Mouse (Mus musculus) testis, adult 2 months (tissue): Measurements from ENCODE around the gene Suclg2.

Experiments used
- CTCF ChIP-seq: fragments of 200-500 bp; IDR thresholded peaks from 2 replicates; pipeline ENCODE4 v1.5.1; 2012; ENCODE audit warnings: low read depth, mild to moderate bottlenecking, inconsistent platforms, low read length, moderate library complexity; ENCODE audit not compliant: control insufficient read depth, insufficient read depth, insufficient replicate concordance
- POLR2A ChIP-seq: fragments of 200-500 bp; IDR thresholded peaks from 2 replicates; pipeline ENCODE4 v1.6.1; 2012; ENCODE audit warnings: low read depth, mild to moderate bottlenecking, inconsistent platforms, low read length, moderate library complexity; ENCODE audit not compliant: control insufficient read depth

GRCm38 (mm10) chr6:95674651-95675050, 43.9 kb downstream of the Suclg2 start:
- TF ChIP-seq CTCF: no peak
- TF ChIP-seq POLR2A: no peak
